Mouse (Mus musculus): ENCODE results near the gene Ufsp1. TPM values are rescaled to one million over a fixed set of nuclear protein-coding genes. Genes with fewer than 3 reads are reported as not detected.

Ufsp1 gene
- total and polyA plus RNA-seq, 2 experiments from 2014 or later: 32.1 to 35.5 TPM

GRCm38 (mm10) chr5:137295712-137296111, 1.3 kb downstream of the Ufsp1 start:
- Histone ChIP-seq H3K4me3 (ENCODE audit: low read length) (no peak overlapping the region), H3K36me3 (ENCODE audit: insufficient read depth, low read length) (peaks cover 55% of the 10 kb centered on the region), H3K27me3 (ENCODE audit: insufficient read depth, low read length) (no peaks in the 10 kb centered on the region), H3K4me2 (ENCODE audit: low read depth, low read length) (no peak overlapping the region), H3K4me1 (ENCODE audit: insufficient read depth, low read length) (peaks cover 6% of the 10 kb centered on the region; the same call in 1 of the 2 replicates), H3K9me3 (ENCODE audit: low read length) (no peaks in the 10 kb centered on the region), H3K9ac (replicated peaks; ENCODE audit: low read length) (no peak overlapping the region), H3K27ac (no peak overlapping the region)
- TF ChIP-seq CTCF (IDR thresholded peaks at IDR 0.05; ENCODE audit: low read depth): no peak
- DNase-seq (ENCODE audit: low spot score) (no peak), ATAC-seq (no peak)
- WGBS: 96% methylated on average over 15 of the region's 15 CpGs

GRCm38 (mm10) chr5:137297126-137297525, 2.7 kb downstream of the Ufsp1 start:
- Histone ChIP-seq H3K27me3 (ENCODE audit: insufficient read depth, low read length) (no peaks in the 10 kb centered on the region), H3K4me1 (ENCODE audit: insufficient read depth, low read length) (peaks cover 6% of the 10 kb centered on the region; the same call in 1 of the 2 replicates), H3K9ac (replicated peaks; ENCODE audit: low read length) (no peak overlapping the region), H3K4me3 (ENCODE audit: low read length) (no peak overlapping the region), H3K4me2 (ENCODE audit: low read depth, low read length) (no peak overlapping the region), H3K36me3 (ENCODE audit: insufficient read depth, low read length) (peaks cover 69% of the 10 kb centered on the region), H3K9me3 (ENCODE audit: low read length) (no peaks in the 10 kb centered on the region), H3K27ac (no peak overlapping the region)
- no peak for TF ChIP-seq CTCF (IDR thresholded peaks at IDR 0.05; ENCODE audit: low read depth)
- DNase-seq (ENCODE audit: low spot score) (no peak), ATAC-seq (no peak)
- 90% methylated on average over 14 of the region's 14 CpGs for WGBS

- no peaks in the 10 kb centered on the region for H3K27me3 ChIP-seq (ENCODE audit: insufficient read depth, low read length)
- H3K27ac ChIP-seq: no peak overlapping the region
- no peak overlapping the region for H3K4me3 ChIP-seq (ENCODE audit: low read length)
- peaks cover 89% of the 10 kb centered on the region for H3K36me3 ChIP-seq (ENCODE audit: insufficient read depth, low read length)
- H3K4me1 ChIP-seq (ENCODE audit: insufficient read depth, low read length): peaks cover 9% of the 10 kb centered on the region; the same call in 1 of the 2 replicates
- WGBS: 95% methylated on average over 7 of the region's 7 CpGs
- H3K4me2 ChIP-seq (ENCODE audit: low read depth, low read length): no peak overlapping the region
- no peak for DNase-seq (ENCODE audit: low spot score)
- no peaks in the 10 kb centered on the region for H3K9me3 ChIP-seq (ENCODE audit: low read length)
- no peak for ATAC-seq
- no peak for TF ChIP-seq CTCF (IDR thresholded peaks at IDR 0.05; ENCODE audit: low read depth)
- no peak overlapping the region for H3K9ac ChIP-seq (replicated peaks; ENCODE audit: low read length)
Measured at GRCm38 (mm10) chr5:137299240-137299639, 4.8 kb downstream of the Ufsp1 start.

GRCm38 (mm10) chr5:137301253-137301652, 6.8 kb downstream of the Ufsp1 start:
- no peak for TF ChIP-seq CTCF (IDR thresholded peaks at IDR 0.05; ENCODE audit: low read depth)
- DNase-seq (ENCODE audit: low spot score) (no peak), ATAC-seq (no peak)
- H3K9me3 ChIP-seq (ENCODE audit: low read length): no peaks in the 10 kb centered on the region
- H3K4me3 ChIP-seq (ENCODE audit: low read length): no peak overlapping the region
- H3K36me3 ChIP-seq (ENCODE audit: insufficient read depth, low read length): peaks cover 85% of the 10 kb centered on the region
- no peaks in the 10 kb centered on the region for H3K27me3 ChIP-seq (ENCODE audit: insufficient read depth, low read length)
- WGBS: 55% methylated on average over 21 of the region's 21 CpGs
- H3K4me1 ChIP-seq (ENCODE audit: insufficient read depth, low read length): peaks cover 23% of the 10 kb centered on the region
- no peak overlapping the region for H3K27ac ChIP-seq
- no peak overlapping the region for H3K4me2 ChIP-seq (ENCODE audit: low read depth, low read length)
- H3K9ac ChIP-seq (replicated peaks; ENCODE audit: low read length): no peak overlapping the region

- H3K4me3 ChIP-seq (ENCODE audit: low read length): no peak overlapping the region
- no peak for DNase-seq (ENCODE audit: low spot score)
- no peaks in the 10 kb centered on the region for H3K27me3 ChIP-seq (ENCODE audit: insufficient read depth, low read length)
- no peak overlapping the region for H3K4me2 ChIP-seq (ENCODE audit: low read depth, low read length)
- H3K9me3 ChIP-seq (ENCODE audit: low read length): no peaks in the 10 kb centered on the region
- ATAC-seq: no peak
- no peak overlapping the region for H3K9ac ChIP-seq (replicated peaks; ENCODE audit: low read length)
- WGBS: 88% methylated on average over 4 of the region's 4 CpGs
- no peak overlapping the region for H3K27ac ChIP-seq
- peaks cover 24% of the 10 kb centered on the region for H3K4me1 ChIP-seq (ENCODE audit: insufficient read depth, low read length)
- TF ChIP-seq CTCF (IDR thresholded peaks at IDR 0.05; ENCODE audit: low read depth): no peak
- H3K36me3 ChIP-seq (ENCODE audit: insufficient read depth, low read length): peaks cover 61% of the 10 kb centered on the region
Measured at GRCm38 (mm10) chr5:137303609-137304008, 9.2 kb downstream of the Ufsp1 start.

- Histone ChIP-seq H3K4me1 (ENCODE audit: insufficient read depth, low read length) (peaks cover 24% of the 10 kb centered on the region), H3K27me3 (ENCODE audit: insufficient read depth, low read length) (no peaks in the 10 kb centered on the region), H3K27ac (no peak overlapping the region), H3K4me2 (ENCODE audit: low read depth, low read length) (no peak overlapping the region), H3K4me3 (ENCODE audit: low read length) (no peak overlapping the region), H3K9me3 (ENCODE audit: low read length) (no peaks in the 10 kb centered on the region), H3K36me3 (ENCODE audit: insufficient read depth, low read length) (peaks cover 55% of the 10 kb centered on the region), H3K9ac (replicated peaks; ENCODE audit: low read length) (peak overlapping the region; percentile 19; the same call in 1 of the 2 replicates)
- no peak for TF ChIP-seq CTCF (IDR thresholded peaks at IDR 0.05; ENCODE audit: low read depth)
- WGBS: 79% methylated on average over 3 of the region's 3 CpGs
- ATAC-seq (no peak), DNase-seq (ENCODE audit: low spot score) (no peak)
Measured at GRCm38 (mm10) chr5:137304165-137304564, 9.7 kb downstream of the Ufsp1 start.

GRCm38 (mm10) chr5:137304816-137305215, 10.4 kb downstream of the Ufsp1 start:
- 48% methylated on average over 4 of the region's 4 CpGs for WGBS
- Histone ChIP-seq H3K9me3 (ENCODE audit: low read length) (no peaks in the 10 kb centered on the region), H3K9ac (replicated peaks; ENCODE audit: low read length) (peak overlapping the region; percentile 19; the same call in 1 of the 2 replicates), H3K27ac (no peak overlapping the region), H3K27me3 (ENCODE audit: insufficient read depth, low read length) (no peaks in the 10 kb centered on the region), H3K4me1 (ENCODE audit: insufficient read depth, low read length) (peaks cover 24% of the 10 kb centered on the region), H3K36me3 (ENCODE audit: insufficient read depth, low read length) (peaks cover 52% of the 10 kb centered on the region), H3K4me2 (ENCODE audit: low read depth, low read length) (peak overlapping the region; percentile 60), H3K4me3 (ENCODE audit: low read length) (no peak overlapping the region)
- ATAC-seq (no peak), DNase-seq (ENCODE audit: low spot score) (no peak)
- no peak for TF ChIP-seq CTCF (IDR thresholded peaks at IDR 0.05; ENCODE audit: low read depth)

Measured in hindbrain, postnatal 0 days (tissue).